Mouse (Mus musculus): ENCODE measurements around the gene Cmtm4. TPM values are rescaled to one million over a fixed set of nuclear protein-coding genes. Genes with fewer than 3 reads are reported as not detected.
A peak's percentile ranks its signal among the peaks of the same experiment; 100 is the strongest.

Gene Cmtm4
- polyA plus RNA-seq, 1 experiment from 2014 or later: 2.6 TPM

GRCm38 (mm10) chr8:104408328-104409110 is 12.9 kb upstream of the Cmtm4 start:
- ATAC-seq (replicated peaks): no peak
- Histone ChIP-seq H3K36me3 (no peaks in the 10 kb centered on the region), H3K4me1 (no peaks in the 10 kb centered on the region), H3K9me3 (no peaks in the 10 kb centered on the region), H3K4me3 (no peak overlapping the region), H3K9ac (replicated peaks) (no peak overlapping the region), H3K4me2 (replicated peaks) (no peak overlapping the region), H3K27me3 (no peaks in the 10 kb centered on the region), H3K27ac (replicated peaks) (no peak overlapping the region)
- 85% methylated on average over 7 of the region's 7 CpGs for WGBS

- Histone ChIP-seq H3K9ac (replicated peaks) (no peak overlapping the region), H3K4me2 (replicated peaks) (no peak overlapping the region), H3K27ac (replicated peaks) (no peak overlapping the region), H3K4me1 (no peaks in the 10 kb centered on the region), H3K27me3 (no peaks in the 10 kb centered on the region), H3K4me3 (no peak overlapping the region), H3K9me3 (no peaks in the 10 kb centered on the region), H3K36me3 (no peaks in the 10 kb centered on the region)
- WGBS: 85% methylated on average over 6 of the region's 6 CpGs
- no peak for ATAC-seq (replicated peaks)
Observed at GRCm38 (mm10) chr8:104406340-104407128, 10.9 kb upstream of the Cmtm4 start.

- no peaks in the 10 kb centered on the region for H3K9me3 ChIP-seq
- H3K36me3 ChIP-seq: no peaks in the 10 kb centered on the region
- H3K4me1 ChIP-seq: no peaks in the 10 kb centered on the region
- H3K27ac ChIP-seq (replicated peaks): no peak overlapping the region
- H3K9ac ChIP-seq (replicated peaks): no peak overlapping the region
- no peak for ATAC-seq (replicated peaks)
- no peaks in the 10 kb centered on the region for H3K27me3 ChIP-seq
- 74% methylated on average over 15 of the region's 15 CpGs for WGBS
- H3K4me3 ChIP-seq: no peak overlapping the region
- no peak overlapping the region for H3K4me2 ChIP-seq (replicated peaks)
Observed at GRCm38 (mm10) chr8:104405430-104406187, 10.0 kb upstream of the Cmtm4 start.

GRCm38 (mm10) chr8:104403596-104403995 is 8.0 kb upstream of the Cmtm4 start:
- no peak overlapping the region for H3K4me3 ChIP-seq
- H3K9ac ChIP-seq (replicated peaks): no peak overlapping the region
- H3K4me1 ChIP-seq: no peaks in the 10 kb centered on the region
- no peak overlapping the region for H3K27ac ChIP-seq (replicated peaks)
- H3K4me2 ChIP-seq (replicated peaks): no peak overlapping the region
- ATAC-seq (replicated peaks): no peak
- H3K36me3 ChIP-seq: no peaks in the 10 kb centered on the region
- H3K27me3 ChIP-seq: no peaks in the 10 kb centered on the region
- H3K9me3 ChIP-seq: no peaks in the 10 kb centered on the region
- 71% methylated on average over 3 of the region's 3 CpGs for WGBS

GRCm38 (mm10) chr8:104394801-104395702 is 555 bp downstream of the Cmtm4 start:
- Histone ChIP-seq H3K9ac (replicated peaks) (peak overlapping the region; percentile 80), H3K4me2 (replicated peaks) (peak overlapping the region; percentile 81), H3K36me3 (no peaks in the 10 kb centered on the region), H3K4me1 (peaks cover 23% of the 10 kb centered on the region), H3K27ac (replicated peaks) (peak overlapping the region; percentile 79), H3K27me3 (no peaks in the 10 kb centered on the region), H3K4me3 (peak overlapping the region; percentile 76), H3K9me3 (peaks cover 4% of the 10 kb centered on the region; the same call in 1 of the 2 replicates)
- under 1% methylated on average over 79 of the region's 82 CpGs for WGBS
- ATAC-seq (replicated peaks): peak; percentile 81

GRCm38 (mm10) chr8:104393767-104394166 is 1.8 kb downstream of the Cmtm4 start:
- H3K9ac ChIP-seq (replicated peaks): no peak overlapping the region
- H3K27ac ChIP-seq (replicated peaks): no peak overlapping the region
- peaks cover 4% of the 10 kb centered on the region; the same call in 1 of the 2 replicates for H3K9me3 ChIP-seq
- peak overlapping the region; percentile 76; the same call in 1 of the 2 replicates for H3K4me3 ChIP-seq
- no peak for ATAC-seq (replicated peaks)
- WGBS: 82% methylated on average over 6 of the region's 6 CpGs
- H3K4me1 ChIP-seq: peaks cover 23% of the 10 kb centered on the region
- peak overlapping the region; percentile 81 for H3K4me2 ChIP-seq (replicated peaks)
- H3K27me3 ChIP-seq: no peaks in the 10 kb centered on the region
- no peaks in the 10 kb centered on the region for H3K36me3 ChIP-seq

- no peaks in the 10 kb centered on the region for H3K27me3 ChIP-seq
- 94% methylated on average over 7 of the region's 7 CpGs for WGBS
- no peak overlapping the region for H3K4me3 ChIP-seq
- H3K36me3 ChIP-seq: no peaks in the 10 kb centered on the region
- H3K27ac ChIP-seq (replicated peaks): no peak overlapping the region
- H3K9me3 ChIP-seq: peaks cover 3% of the 10 kb centered on the region; the same call in 1 of the 2 replicates
- no peak overlapping the region for H3K9ac ChIP-seq (replicated peaks)
- H3K4me1 ChIP-seq: peaks cover 23% of the 10 kb centered on the region
- ATAC-seq (replicated peaks): no peak
- no peak overlapping the region for H3K4me2 ChIP-seq (replicated peaks)
Observed at GRCm38 (mm10) chr8:104393139-104393538, 2.5 kb downstream of the Cmtm4 start.

GRCm38 (mm10) chr8:104390245-104390644 is 5.4 kb downstream of the Cmtm4 start:
- H3K9ac ChIP-seq (replicated peaks): no peak overlapping the region
- WGBS: 76% methylated on average over 8 of the region's 8 CpGs
- no peak overlapping the region for H3K4me3 ChIP-seq
- ATAC-seq (replicated peaks): no peak
- H3K27ac ChIP-seq (replicated peaks): no peak overlapping the region
- H3K4me1 ChIP-seq: peaks cover 30% of the 10 kb centered on the region
- no peaks in the 10 kb centered on the region for H3K27me3 ChIP-seq
- no peaks in the 10 kb centered on the region for H3K9me3 ChIP-seq
- no peak overlapping the region for H3K4me2 ChIP-seq (replicated peaks)
- H3K36me3 ChIP-seq: no peaks in the 10 kb centered on the region

- Histone ChIP-seq H3K4me2 (replicated peaks) (no peak overlapping the region), H3K9ac (replicated peaks) (no peak overlapping the region), H3K4me3 (no peak overlapping the region), H3K27me3 (no peaks in the 10 kb centered on the region), H3K4me1 (peaks cover 12% of the 10 kb centered on the region), H3K27ac (replicated peaks) (no peak overlapping the region), H3K36me3 (no peaks in the 10 kb centered on the region), H3K9me3 (no peaks in the 10 kb centered on the region)
- WGBS: 88% methylated on average over 2 of the region's 2 CpGs
- no peak; the same call in 1 of the 2 replicates for ATAC-seq (replicated peaks)
Observed at GRCm38 (mm10) chr8:104387980-104388379, 7.6 kb downstream of the Cmtm4 start.

- H3K27me3 ChIP-seq: no peaks in the 10 kb centered on the region
- ATAC-seq (replicated peaks): no peak
- no peaks in the 10 kb centered on the region for H3K36me3 ChIP-seq
- no peak overlapping the region for H3K9ac ChIP-seq (replicated peaks)
- peaks cover 12% of the 10 kb centered on the region for H3K4me1 ChIP-seq
- H3K4me3 ChIP-seq: no peak overlapping the region
- no peak overlapping the region for H3K27ac ChIP-seq (replicated peaks)
- WGBS: 66% methylated on average over 7 of the region's 7 CpGs
- H3K9me3 ChIP-seq: no peaks in the 10 kb centered on the region
- H3K4me2 ChIP-seq (replicated peaks): no peak overlapping the region
Observed at GRCm38 (mm10) chr8:104387501-104387900, 8.1 kb downstream of the Cmtm4 start.

GRCm38 (mm10) chr8:104386693-104387092 is 8.9 kb downstream of the Cmtm4 start:
- H3K9ac ChIP-seq (replicated peaks): no peak overlapping the region
- no peaks in the 10 kb centered on the region for H3K9me3 ChIP-seq
- H3K4me2 ChIP-seq (replicated peaks): no peak overlapping the region
- H3K27ac ChIP-seq (replicated peaks): no peak overlapping the region
- no peaks in the 10 kb centered on the region for H3K27me3 ChIP-seq
- H3K36me3 ChIP-seq: no peaks in the 10 kb centered on the region
- H3K4me1 ChIP-seq: peaks cover 14% of the 10 kb centered on the region
- ATAC-seq (replicated peaks): 0 out of 2 replicates have a peak, but pooled peaks have one; percentile 29
- no peak overlapping the region for H3K4me3 ChIP-seq
- WGBS: 17% methylated on average over 4 of the region's 4 CpGs
